Mouse (Mus musculus): ENCODE measurements around the gene Hunk. TPM values are rescaled to one million over a fixed set of nuclear protein-coding genes. Genes with fewer than 3 reads are reported as not detected.

Gene Hunk
- total and polyA plus RNA-seq, 3 experiments, result 0.01 TPM; not detected in 2

DNA sequence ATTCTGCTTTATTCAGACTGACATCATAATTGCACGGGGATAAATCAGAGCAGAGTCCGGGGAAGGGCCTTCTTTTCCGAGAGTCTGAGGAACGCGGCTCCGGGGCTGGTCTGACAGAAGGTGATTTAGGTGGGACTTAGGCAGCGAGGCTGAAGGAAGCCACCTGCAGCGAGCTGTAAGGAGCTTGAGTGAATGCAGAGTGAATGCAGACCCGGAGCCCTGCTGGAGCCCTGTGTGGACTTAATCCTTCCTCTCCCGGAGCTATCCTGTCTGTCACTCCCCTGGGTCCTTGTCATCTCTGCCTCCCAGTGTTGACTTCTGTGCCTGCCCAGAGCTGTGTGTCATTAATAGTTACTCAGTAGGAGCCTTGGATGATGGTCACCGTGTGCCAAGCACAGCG, 32.8 kb downstream of the Hunk start:
- Histone ChIP-seq H3K27me3 (ENCODE audit: control insufficient read depth in 1 of 2, insufficient read depth in 2 of 2, low read length in 2 of 2) (no peaks in the 10 kb centered on the region), H3K9ac (ENCODE audit: control insufficient read depth, low read depth, low read length, poor library complexity, severe bottlenecking) (no peak overlapping the region), H3K79me2 (ENCODE audit: control insufficient read depth, insufficient read depth, low read length, poor library complexity) (no peaks in the 10 kb centered on the region), H3K27ac (ENCODE audit: control insufficient read depth, low read depth, low read length) (no peak overlapping the region), H3K4me3 (ENCODE audit: control insufficient read depth in 1 of 2, insufficient read depth in 1 of 2, low read depth in 2 of 2, low read length in 2 of 2) (no peak overlapping the region), H3K9me3 (replicated peaks; ENCODE audit: insufficient read depth, low read length) (no peaks in the 10 kb centered on the region), H3K4me1 (ENCODE audit: control insufficient read depth in 1 of 2, insufficient read depth in 2 of 2, low read length in 2 of 2) (no peaks in the 10 kb centered on the region), H3K36me3 (ENCODE audit: control insufficient read depth in 1 of 2, insufficient read depth in 2 of 2, low read length in 2 of 2) (no peaks in the 10 kb centered on the region)
- no peak for DNase-seq (ENCODE audit: low read depth, low spot score)
- TF ChIP-seq JUND (IDR thresholded peaks at IDR 0.05; ENCODE audit: low read depth, low read length), result no peak
- no peak for TF ChIP-seq ZNF384 (IDR thresholded peaks at IDR 0.05; ENCODE audit: low read depth, low read length)

DNA sequence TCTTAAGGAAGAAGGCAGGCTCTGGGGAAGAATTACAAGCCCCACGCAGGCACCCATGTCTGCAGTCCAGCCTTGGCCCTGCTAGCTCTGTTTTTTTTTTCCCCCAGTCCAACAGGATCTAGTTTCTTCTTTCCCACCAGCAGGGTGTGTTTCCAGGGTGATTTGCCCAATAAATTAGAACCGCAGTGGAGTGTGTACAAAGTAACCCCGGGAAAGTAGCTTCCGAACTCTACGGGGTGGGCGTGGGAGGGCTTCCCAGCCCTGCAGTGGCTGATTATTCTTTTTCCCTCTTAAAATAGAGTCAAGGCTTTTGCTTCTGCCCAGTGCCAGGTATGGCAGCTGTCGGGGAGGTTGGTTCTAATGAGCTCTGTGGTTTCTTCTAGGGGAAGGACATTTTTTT, 35.3 kb downstream of the Hunk start:
- H3K27me3 ChIP-seq (ENCODE audit: control insufficient read depth in 1 of 2, insufficient read depth in 2 of 2, low read length in 2 of 2), result no peaks in the 10 kb centered on the region
- H3K4me1 ChIP-seq (ENCODE audit: control insufficient read depth in 1 of 2, insufficient read depth in 2 of 2, low read length in 2 of 2), result no peaks in the 10 kb centered on the region
- H3K4me3 ChIP-seq (ENCODE audit: control insufficient read depth in 1 of 2, insufficient read depth in 1 of 2, low read depth in 2 of 2, low read length in 2 of 2), result no peak overlapping the region
- no peak overlapping the region for H3K9ac ChIP-seq (ENCODE audit: control insufficient read depth, low read depth, low read length, poor library complexity, severe bottlenecking)
- no peaks in the 10 kb centered on the region for H3K36me3 ChIP-seq (ENCODE audit: control insufficient read depth in 1 of 2, insufficient read depth in 2 of 2, low read length in 2 of 2)
- no peak overlapping the region for H3K27ac ChIP-seq (ENCODE audit: control insufficient read depth, low read depth, low read length)
- H3K9me3 ChIP-seq (replicated peaks; ENCODE audit: insufficient read depth, low read length), result no peaks in the 10 kb centered on the region
- DNase-seq (ENCODE audit: low read depth, low spot score), result no peak
- no peaks in the 10 kb centered on the region for H3K79me2 ChIP-seq (ENCODE audit: control insufficient read depth, insufficient read depth, low read length, poor library complexity)
- TF ChIP-seq ZKSCAN1 (IDR thresholded peaks at IDR 0.05; ENCODE audit: low read depth, low read length), result no peak
- TF ChIP-seq GATA1 (IDR thresholded peaks at IDR 0.05; ENCODE audit: low read depth, low read length), result no peak
- TF ChIP-seq CTCF (IDR thresholded peaks at IDR 0.05 in 2 of 3, conservative IDR thresholded peaks at IDR 0.05 in 1 of 3; ENCODE audit: control insufficient read depth in 1 of 3, insufficient read depth in 1 of 3, low read depth in 2 of 3, low read length in 3 of 3, poor library complexity in 1 of 3, severe bottlenecking in 1 of 3), result no peak
- TF ChIP-seq E2F4 (IDR thresholded peaks at IDR 0.05; ENCODE audit: borderline replicate concordance, low read depth, low read length), result no peak
- no peak for TF ChIP-seq MYC (IDR thresholded peaks at IDR 0.05; ENCODE audit: low read depth, low read length)
- no peak for TF ChIP-seq KAT2A (conservative IDR thresholded peaks at IDR 0.05; ENCODE audit: low read depth, low read length)
- TF ChIP-seq MAX (IDR thresholded peaks at IDR 0.05; ENCODE audit: low read length), result no peak

DNA sequence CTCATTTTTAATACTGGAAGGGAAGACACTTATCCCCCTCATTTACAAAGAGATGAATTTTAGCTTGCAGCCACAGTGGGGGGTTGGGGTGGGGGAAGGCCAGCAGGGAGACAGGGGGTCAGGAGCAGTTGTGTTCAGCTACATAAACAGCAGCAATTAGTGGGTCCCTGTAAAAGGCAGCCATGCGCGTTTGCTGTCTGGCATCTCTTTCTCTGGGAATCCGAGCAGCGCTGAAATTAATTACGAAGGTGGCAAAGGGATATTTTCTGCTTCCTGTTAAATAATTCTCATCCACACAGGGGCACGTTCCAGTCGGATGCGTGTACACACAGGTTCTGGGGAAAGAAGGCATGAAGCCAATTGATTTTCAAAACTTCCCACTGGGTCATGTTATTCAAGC, 35.7 kb downstream of the Hunk start:
- no peaks in the 10 kb centered on the region for H3K4me1 ChIP-seq (ENCODE audit: control insufficient read depth in 1 of 2, insufficient read depth in 2 of 2, low read length in 2 of 2)
- no peaks in the 10 kb centered on the region for H3K36me3 ChIP-seq (ENCODE audit: control insufficient read depth in 1 of 2, insufficient read depth in 2 of 2, low read length in 2 of 2)
- H3K27ac ChIP-seq (ENCODE audit: control insufficient read depth, low read depth, low read length), result no peak overlapping the region
- H3K79me2 ChIP-seq (ENCODE audit: control insufficient read depth, insufficient read depth, low read length, poor library complexity), result no peaks in the 10 kb centered on the region
- no peak overlapping the region for H3K9ac ChIP-seq (ENCODE audit: control insufficient read depth, low read depth, low read length, poor library complexity, severe bottlenecking)
- TF ChIP-seq RAD21 (IDR thresholded peaks at IDR 0.05; ENCODE audit: low read depth, low read length), result no peak
- no peak for TF ChIP-seq TAL1 (IDR thresholded peaks at IDR 0.05; ENCODE audit: low read length)
- TF ChIP-seq MEF2A (IDR thresholded peaks at IDR 0.05; ENCODE audit: extremely low read depth, insufficient replicate concordance, low read depth, low read length, poor library complexity, severe bottlenecking), result no peak
- no peak for TF ChIP-seq E2F4 (IDR thresholded peaks at IDR 0.05; ENCODE audit: borderline replicate concordance, low read depth, low read length)
- TF ChIP-seq USF2 (IDR thresholded peaks at IDR 0.05; ENCODE audit: borderline replicate concordance in 1 of 2, insufficient read depth in 1 of 2, low read depth in 1 of 2, low read length in 2 of 2), result no peak
- no peak for TF ChIP-seq NELFE (IDR thresholded peaks at IDR 0.05; ENCODE audit: low read depth, low read length)
- TF ChIP-seq BHLHE40 (IDR thresholded peaks at IDR 0.05; ENCODE audit: borderline replicate concordance, low read depth, low read length), result no peak
- no peaks in the 10 kb centered on the region for H3K9me3 ChIP-seq (replicated peaks; ENCODE audit: insufficient read depth, low read length)
- H3K27me3 ChIP-seq (ENCODE audit: control insufficient read depth in 1 of 2, insufficient read depth in 2 of 2, low read length in 2 of 2), result no peaks in the 10 kb centered on the region
- DNase-seq (ENCODE audit: low read depth, low spot score), result no peak
- H3K4me3 ChIP-seq (ENCODE audit: control insufficient read depth in 1 of 2, insufficient read depth in 1 of 2, low read depth in 2 of 2, low read length in 2 of 2), result no peak overlapping the region

Measured in MEL (cell line).